Mouse (Mus musculus): ENCODE measurements around the gene Hist2h2ac. TPM values are rescaled to one million over a fixed set of nuclear protein-coding genes. Genes with fewer than 3 reads are reported as not detected.
"Not testable (repeated sequence)": the region's sequence is repeated elsewhere in the genome, so short reads cannot be mapped to it uniquely, and the experiment has no call there.

Hist2h2ac gene
- total RNA-seq, 2 experiments from 2014 or later, result 47.6 to 77.3 TPM

GRCm38 (mm10) chr3:96196437-96197128, 24.1 kb downstream of the Hist2h2ac start:
- intact Hi-C loops (cut with DNase I), result no loop called here
- DNase-seq, result no peak

GRCm38 (mm10) chr3:96195616-96196313, 24.9 kb downstream of the Hist2h2ac start:
- intact Hi-C loops (cut with DNase I), result no loop called here
- no peak for DNase-seq

GRCm38 (mm10) chr3:96194966-96195365, 25.7 kb downstream of the Hist2h2ac start:
- intact Hi-C loops (cut with DNase I), result no loop called here
- no peak for DNase-seq

- intact Hi-C loops (cut with DNase I), result no loop called here
- DNase-seq, result peak in 1 of 2 experiments; percentile 35
Measured at GRCm38 (mm10) chr3:96192977-96193376, 27.7 kb downstream of the Hist2h2ac start.

- intact Hi-C loops (cut with DNase I), result no loop called here
- no peak for DNase-seq
Measured at GRCm38 (mm10) chr3:96182382-96182776, 38.3 kb downstream of the Hist2h2ac start.

- intact Hi-C loops (cut with DNase I), result no loop called here
Measured at GRCm38 (mm10) chr3:96181510-96182381, 38.9 kb downstream of the Hist2h2ac start.

GRCm38 (mm10) chr3:96180727-96181477, 39.8 kb downstream of the Hist2h2ac start, which contains the start of gene Sv2a:
Gene Sv2a, plus strand, starts transcription at chr3:96181151.
- peak; percentile 50 to 63 for DNase-seq

More at GRCm38 (mm10) chr3:96181510-96182381, 38.9 kb downstream of the Hist2h2ac start:
- no peak for DNase-seq

GRCm38 (mm10) chr3:96179531-96179930, 41.1 kb downstream of the Hist2h2ac start:
- DNase-seq, result peak; percentile 39 to 67
- intact Hi-C loops (cut with DNase I), result no loop called here

More at GRCm38 (mm10) chr3:96180727-96181477, 39.8 kb downstream of the Hist2h2ac start, which contains the start of gene Sv2a:
- intact Hi-C loops (cut with DNase I), result no loop called here

- DNase-seq, result no peak
- intact Hi-C loops (cut with DNase I), result no loop called here
Measured at GRCm38 (mm10) chr3:96178902-96179301, 41.8 kb downstream of the Hist2h2ac start.

- no peak for DNase-seq
- intact Hi-C loops (cut with DNase I), result no loop called here
Measured at GRCm38 (mm10) chr3:96178427-96178826, 42.3 kb downstream of the Hist2h2ac start.

- DNase-seq, result no peak
- intact Hi-C loops (cut with DNase I), result no loop called here
Measured at GRCm38 (mm10) chr3:96175251-96175650, 45.4 kb downstream of the Hist2h2ac start.

- intact Hi-C loops (cut with DNase I), result not testable (repeated sequence)
Measured at GRCm38 (mm10) chr3:96174042-96174441, 46.6 kb downstream of the Hist2h2ac start.

GRCm38 (mm10) chr3:96173185-96173584, 47.5 kb downstream of the Hist2h2ac start:
- DNase-seq, result no peak
- intact Hi-C loops (cut with DNase I), result loop anchor here (2.0 kb wide), 1 partner anchor 48 kb away; the partner anchor contains the start of genes Hist2h2ac and Hist2h2be

More at GRCm38 (mm10) chr3:96174042-96174441, 46.6 kb downstream of the Hist2h2ac start:
- not testable (repeated sequence) for DNase-seq

GRCm38 (mm10) chr3:96172197-96173178, 48.2 kb downstream of the Hist2h2ac start, which contains the start of gene Sf3b4:
Gene Sf3b4, plus strand, starts transcription at chr3:96172332.
- peak; percentile 82 to 86 for DNase-seq
- intact Hi-C loops (cut with DNase I), result loop anchor here (2.0 kb wide), 1 partner anchor 48 kb away; the partner anchor contains the start of genes Hist2h2ac and Hist2h2be

- intact Hi-C loops (cut with DNase I), result loop anchor here (2.0 kb wide), 1 partner anchor 49 kb away; the partner anchor contains the start of genes Hist2h2ac and Hist2h2be
Measured at GRCm38 (mm10) chr3:96171583-96172196, 49.0 kb downstream of the Hist2h2ac start.

GRCm38 (mm10) chr3:96170976-96171545, 49.6 kb downstream of the Hist2h2ac start:
- intact Hi-C loops (cut with DNase I), result no loop called here
- no peak for DNase-seq

More at GRCm38 (mm10) chr3:96171583-96172196, 49.0 kb downstream of the Hist2h2ac start:
- no peak for DNase-seq
